Mouse (Mus musculus) lung, adult 2 months (tissue): ENCODE data around the gene Rnf13.

Source experiments
- CTCF ChIP-seq: fragments of 200-500 bp; IDR thresholded peaks from 2 replicates; pipeline ENCODE4 v1.5.1; 2011; ENCODE audit warnings: mild to moderate bottlenecking, low read length, control low read depth; ENCODE audit not compliant: insufficient read depth
- POLR2A ChIP-seq: fragments of 200-500 bp; IDR thresholded peaks from 2 replicates; pipeline ENCODE4 v1.6.1; 2011; ENCODE audit warnings: low read depth, mild to moderate bottlenecking, control low read depth, low read length, borderline replicate concordance; ENCODE audit errors: extremely low read depth

- no peak for TF ChIP-seq CTCF
- TF ChIP-seq POLR2A: no peak
Measured at GRCm38 (mm10) chr3:57739830-57740229, 4.0 kb downstream of the Rnf13 start.
